Mouse (Mus musculus): ENCODE results near the gene Zcchc8. TPM values are rescaled to one million over a fixed set of nuclear protein-coding genes. Genes with fewer than 3 reads are reported as not detected.
"Not testable (repeated sequence)": the region's sequence is repeated elsewhere in the genome, so short reads cannot be mapped to it uniquely, and the experiment has no call there.

The Zcchc8 gene
- total RNA-seq (2021), result 10 to 100 TPM; 53.1 to 57.6 TPM

DNA sequence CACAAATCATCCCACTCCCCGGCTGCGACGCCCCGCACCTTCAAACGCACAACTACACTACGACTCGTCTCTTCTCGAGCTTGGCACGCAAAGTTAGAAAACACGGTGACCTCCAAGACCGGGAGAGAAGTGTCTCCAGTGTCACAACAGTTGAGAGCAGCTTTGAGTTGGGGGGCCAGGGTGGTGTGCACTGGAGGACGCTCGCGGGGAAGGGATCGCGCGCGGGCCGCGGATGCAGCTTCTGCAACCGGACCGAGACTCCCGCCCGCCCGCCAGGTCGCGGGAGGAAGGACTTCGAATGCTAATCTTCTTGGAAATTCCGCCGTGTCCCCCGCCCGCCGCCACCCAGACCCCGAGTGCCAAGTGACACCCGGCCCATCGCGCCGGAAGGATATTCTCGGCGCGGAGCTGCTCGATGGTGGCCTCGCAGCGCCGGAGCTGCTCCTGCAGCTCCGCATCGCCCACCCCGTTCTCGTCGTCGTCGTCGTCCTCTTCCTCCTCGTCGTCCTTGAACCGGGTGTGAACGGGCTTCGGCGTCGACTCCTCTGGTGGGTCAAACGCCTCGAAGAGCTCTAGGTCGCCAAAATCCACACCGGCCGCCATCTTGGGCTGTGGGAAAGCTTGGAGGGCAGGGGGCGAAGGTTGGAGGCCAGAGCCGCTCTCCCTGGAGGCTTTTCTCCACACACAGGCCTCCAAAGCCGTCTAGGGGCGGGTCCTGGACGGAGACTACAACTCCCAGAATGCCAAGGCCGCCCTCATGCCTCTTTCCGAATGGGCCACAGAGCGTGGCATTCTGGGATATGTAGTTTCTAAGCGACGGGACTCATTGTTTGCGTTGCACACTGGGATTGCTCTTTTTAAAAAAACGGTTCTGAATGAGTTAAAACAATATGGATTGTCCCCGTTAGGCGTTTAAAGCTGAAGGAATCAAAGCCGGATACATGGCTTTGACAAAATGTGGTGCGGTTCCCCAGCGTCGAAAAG is at the start of gene Zcchc8:
Zcchc8 (minus strand) TSS at position 773 of the 984 bp plus-strand sequence.
- DNase-seq, result peak; percentile 96

GRCm38 (mm10) chr5:123766455-123766854 is 45.6 kb upstream of the Zcchc8 start:
- DNase-seq, result not testable (repeated sequence)

DNA sequence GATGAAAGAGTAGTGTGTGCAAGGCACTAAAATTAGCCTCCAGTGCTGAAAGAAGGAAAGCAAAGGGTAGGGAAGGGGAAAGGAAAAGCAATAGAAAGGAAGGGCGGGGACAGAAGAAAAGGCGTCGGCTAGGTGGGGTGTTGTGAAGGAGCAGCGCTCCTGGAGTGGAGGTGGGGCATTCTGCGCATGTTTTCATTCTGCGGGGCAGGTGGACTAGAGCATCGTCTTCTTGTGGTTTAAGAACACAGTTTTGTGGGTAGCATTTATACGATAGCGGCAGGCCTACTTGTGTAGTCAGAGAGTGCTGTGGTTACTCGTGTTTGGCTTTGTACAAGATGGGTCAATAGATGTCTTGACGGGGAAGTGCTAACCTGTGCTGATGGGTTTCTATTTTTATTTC is 44.6 kb upstream of the Zcchc8 start:
- no peak for DNase-seq

DNA sequence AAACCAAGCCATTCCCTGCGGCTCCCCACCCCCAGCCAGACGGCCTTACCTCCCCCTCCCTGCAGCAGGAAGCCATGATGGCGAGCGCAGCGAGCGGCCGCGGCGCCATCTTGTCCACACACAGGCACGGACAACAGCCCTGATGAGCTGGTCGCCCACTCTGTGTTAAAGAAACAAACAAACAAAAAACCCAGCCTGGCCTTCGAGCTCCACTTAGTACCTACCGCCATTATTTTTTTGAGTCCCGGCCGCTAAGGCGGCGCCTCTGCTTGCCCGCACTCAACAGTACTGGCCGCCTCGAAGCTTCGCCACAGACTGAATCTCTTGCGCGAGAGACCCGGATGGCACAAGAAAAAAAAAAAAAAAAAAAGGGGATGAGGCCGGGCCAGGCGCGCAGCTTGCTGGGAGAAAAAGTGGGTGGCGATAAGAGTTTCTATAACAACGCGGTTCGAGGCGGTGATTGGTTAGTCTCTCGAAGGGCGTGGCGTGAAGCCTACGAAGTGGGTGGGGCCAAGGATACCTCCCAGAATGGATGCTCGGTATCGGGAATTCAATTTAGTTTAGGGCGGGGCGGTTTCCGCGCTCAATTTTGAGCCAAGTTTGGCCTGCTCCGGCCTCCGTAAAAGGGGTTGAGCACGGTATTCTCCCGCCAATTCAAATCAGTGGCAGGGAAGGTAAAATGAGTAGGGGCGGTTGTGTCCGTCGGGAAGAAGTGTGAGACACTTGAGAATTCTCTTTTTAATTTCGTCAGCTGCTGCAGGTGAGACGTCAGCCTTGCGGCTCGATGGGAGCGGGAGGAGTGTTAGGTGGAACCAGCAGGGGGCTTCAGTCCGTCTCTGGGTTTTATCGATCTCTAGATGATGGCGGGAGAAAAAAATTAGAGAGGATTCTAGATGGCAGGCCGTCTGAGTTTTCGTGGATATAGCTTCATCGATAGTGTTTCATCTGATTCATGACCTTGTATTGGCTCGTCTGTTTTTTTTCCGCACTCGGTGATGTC is 28.5 kb upstream of the Zcchc8 start, which contains the start of the genes Rsrc2 and Kntc1:
Rsrc2 (minus strand) TSS at position 350 of the 1,000 bp plus-strand sequence.
Kntc1 (plus strand) TSS at position 652 of the 1,000 bp plus-strand sequence.
- DNase-seq, result peak; percentile 99

GRCm38 (mm10) chr5:123748339-123749064 is 27.6 kb upstream of the Zcchc8 start:
- no peak for DNase-seq

DNA sequence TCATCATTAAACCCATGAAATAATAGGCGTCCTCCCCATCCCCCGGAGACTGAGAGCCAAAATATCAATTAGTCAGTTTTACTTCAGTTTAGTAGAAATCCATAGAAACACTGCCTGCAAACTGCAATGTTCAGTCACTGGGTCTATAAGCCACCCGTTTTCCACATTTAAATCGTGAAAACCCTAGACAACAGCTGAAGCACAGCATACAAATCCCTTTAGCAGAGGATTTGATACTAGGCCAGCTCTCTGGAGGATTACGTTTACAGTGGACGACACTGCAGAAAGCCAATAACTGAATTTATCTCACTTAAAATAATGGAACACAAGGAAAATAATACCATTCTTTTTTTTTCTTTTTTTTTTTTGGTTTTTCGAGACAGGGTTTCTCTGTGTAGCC is 26.7 kb upstream of the Zcchc8 start:
- DNase-seq, result no peak

GRCm38 (mm10) chr5:123746253-123746652 is 25.4 kb upstream of the Zcchc8 start:
- DNase-seq, result no peak

DNA sequence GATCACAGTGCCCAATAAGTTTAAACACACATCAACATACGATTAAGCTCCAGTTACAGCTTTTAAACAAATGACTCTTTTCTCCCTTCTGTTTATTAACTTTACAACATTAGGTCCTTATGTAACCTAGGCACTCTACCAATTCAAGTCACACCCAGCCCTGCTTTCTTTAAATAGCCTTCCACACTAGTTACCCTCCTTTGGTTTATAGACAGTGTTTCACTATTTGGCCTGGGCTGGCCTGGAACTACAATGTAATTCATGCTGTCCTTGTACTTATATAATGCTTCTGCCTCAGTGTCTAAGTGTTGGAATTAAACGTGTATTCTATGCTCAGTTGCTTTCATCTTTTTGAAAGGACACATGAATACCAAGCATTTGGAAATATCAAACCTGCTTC is 23.5 kb upstream of the Zcchc8 start:
- DNase-seq, result no peak

DNA sequence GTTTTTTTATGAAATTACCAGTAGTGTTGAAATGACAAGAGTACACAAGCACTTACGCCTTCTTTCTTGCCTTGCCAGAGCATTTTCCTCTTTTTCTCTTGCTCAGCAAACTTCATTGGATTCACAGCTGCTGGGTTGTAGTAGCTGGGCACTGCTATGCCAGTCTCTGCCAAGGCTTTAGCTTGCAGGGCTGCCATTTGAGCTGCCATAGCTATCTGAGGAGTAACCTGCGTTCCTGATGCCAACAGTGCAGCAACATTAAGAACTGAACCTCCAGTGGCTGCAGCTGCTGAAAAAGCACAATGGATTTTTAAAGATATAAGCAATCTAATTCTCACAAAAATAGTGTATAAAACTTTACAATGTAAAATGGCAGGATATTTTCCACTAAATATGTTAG is 10.1 kb upstream of the Zcchc8 start:
- no peak for DNase-seq

DNA sequence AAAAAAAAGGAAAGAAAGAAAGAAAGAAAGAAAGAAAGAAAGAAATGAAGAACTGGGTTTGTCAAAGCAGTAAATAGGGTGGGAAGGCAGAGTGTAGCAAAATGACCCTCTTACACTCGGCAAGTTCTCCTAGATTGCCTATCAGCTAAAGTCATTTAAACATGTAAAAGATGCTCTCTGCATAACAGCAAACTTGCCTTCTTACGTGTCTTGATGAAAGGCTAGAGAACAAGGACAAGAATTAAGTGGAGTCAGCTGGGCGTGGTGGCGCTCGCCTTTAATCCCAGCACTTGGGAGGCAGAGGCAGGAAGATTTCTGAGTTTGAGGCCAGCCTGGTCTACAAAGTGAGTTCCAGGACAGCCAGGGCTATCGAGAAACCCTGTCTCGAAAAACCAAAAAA is 2.9 kb upstream of the Zcchc8 start:
- not testable (repeated sequence) for DNase-seq

- no peak for DNase-seq
These were observed 6.3 kb downstream of the Zcchc8 start for GRCm38 (mm10) chr5:123714622-123715021.

DNA sequence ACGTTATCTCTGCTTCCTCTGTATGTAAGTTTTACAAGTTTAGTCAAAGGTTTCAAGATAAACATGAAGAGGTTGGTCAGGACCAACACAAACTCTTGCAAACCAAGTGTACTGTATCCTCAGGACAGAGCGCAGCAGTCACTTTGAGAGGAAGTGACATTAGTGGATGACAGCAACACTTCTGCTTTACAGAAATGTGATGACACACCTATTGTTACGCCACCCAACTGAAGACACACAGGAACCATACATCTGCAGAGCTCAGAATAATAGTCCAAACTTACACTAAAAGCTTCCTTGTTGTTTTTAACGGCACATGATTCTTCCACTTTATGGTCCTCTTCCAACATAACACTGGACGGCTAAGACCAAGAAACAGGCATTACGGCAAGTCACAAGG is 7.1 kb downstream of the Zcchc8 start:
- DNase-seq, result no peak

GRCm38 (mm10) chr5:123709571-123709970 is 11.3 kb downstream of the Zcchc8 start:
- DNase-seq, result no peak

- DNase-seq, result no peak
These were observed 12.3 kb downstream of the Zcchc8 start for GRCm38 (mm10) chr5:123708598-123708997.

- peak; percentile 85 for DNase-seq
These were observed 20.3 kb downstream of the Zcchc8 start for GRCm38 (mm10) chr5:123700625-123701024.

GRCm38 (mm10) chr5:123699198-123699597 is 21.7 kb downstream of the Zcchc8 start:
- DNase-seq, result peak; percentile 86

- DNase-seq, result no peak
These were observed 23.9 kb downstream of the Zcchc8 start for GRCm38 (mm10) chr5:123696961-123697360.

DNA sequence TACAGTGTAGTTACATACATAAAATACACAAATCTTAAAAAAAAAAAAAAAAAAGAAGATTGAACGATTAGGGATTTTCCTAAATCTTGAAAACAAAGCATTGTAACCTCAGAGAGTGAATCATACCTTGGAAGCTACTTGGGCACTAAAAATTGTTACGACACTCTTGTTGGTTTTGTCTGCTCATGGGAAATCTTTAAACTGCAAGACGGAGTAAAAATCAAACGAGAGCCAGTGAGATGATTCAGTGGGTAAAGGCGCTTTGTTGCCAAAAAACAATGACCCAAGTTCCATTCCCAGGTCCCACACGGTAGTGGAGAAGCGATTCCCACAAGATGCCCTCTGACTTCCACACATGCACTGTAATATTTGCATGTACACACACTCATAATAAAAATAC is 24.7 kb downstream of the Zcchc8 start:
- DNase-seq, result no peak

DNA sequence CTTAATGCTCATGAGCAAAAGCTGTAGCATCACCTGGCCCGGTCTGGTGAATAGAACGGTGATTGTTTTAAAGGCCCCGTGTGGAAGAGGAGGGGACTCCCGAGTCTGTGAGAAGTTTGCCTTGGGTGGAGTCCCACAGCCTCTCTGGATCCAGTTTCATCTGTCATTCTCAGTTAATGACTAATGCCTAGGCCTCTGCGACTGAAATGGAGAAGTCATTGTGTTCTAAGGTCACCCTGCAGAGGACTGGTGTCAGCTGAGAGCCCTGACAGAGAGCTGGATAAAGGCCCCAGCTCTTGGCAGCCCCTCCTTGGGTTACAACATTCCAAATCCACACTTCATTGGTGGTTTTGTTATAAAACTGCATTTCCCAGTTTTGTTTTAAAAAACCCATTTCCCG is 26.4 kb downstream of the Zcchc8 start:
- DNase-seq, result peak; percentile 72

GRCm38 (mm10) chr5:123684221-123685144 is 36.4 kb downstream of the Zcchc8 start, which contains the start of gene Clip1:
TSS of gene Clip1 (minus strand) at chr5:123684618.
- peak; percentile 75 for DNase-seq

Measured in heart, postnatal 4 days (tissue).